Mouse (Mus musculus) macrophage (primary cell): ENCODE data around the gene Hnrnpdl. TPM values are rescaled to one million over a fixed set of nuclear protein-coding genes. Genes with fewer than 3 reads are reported as not detected.
A peak's percentile ranks its signal among the peaks of the same experiment; 100 is the strongest.

Experiments
- H3K27ac ChIP-seq: fragments of 350-480 bp; formaldehyde crosslinking; 2 replicates; pipeline ENCODE4 v1.9.0; 2021
- H3K36me3 ChIP-seq: fragments of 350-480 bp; formaldehyde crosslinking; 2 replicates; pipeline ENCODE4 v1.9.0; 2021; ENCODE audit errors: inconsistent target
- H3K4me3 ChIP-seq: fragments of 350-480 bp; formaldehyde crosslinking; 2 replicates; pipeline ENCODE4 v1.9.0; 2021; ENCODE audit errors: inconsistent target
- H3K79me2 ChIP-seq: fragments of 350-480 bp; formaldehyde crosslinking; 2 replicates; pipeline ENCODE4 v1.9.0; 2021; ENCODE audit errors: inconsistent target
- WGBS: methylation state at CpG from one replicate; pipeline ENCODE4 v1.1.7; 2026; ENCODE audit warnings: inconsistent platforms; ENCODE audit not compliant: missing documents; 5-methylcytosine and 5-hydroxymethylcytosine counted together
- polyA plus RNA-seq: library from polyadenylated mRNA; stranded (reverse); fragments of 250-400 nt; gene quantifications from 3 replicates; pipeline ENCODE4 v1.2.4, GENCODE M21; 2018; ENCODE audit warnings: inconsistent platforms

Gene Hnrnpdl
- polyA plus RNA-seq, 1 experiment from 2014 or later = 143 TPM

GRCm38 (mm10) chr5:100040281-100040784 is 869 bp upstream of the Hnrnpdl start:
- peaks cover 86% of the 10 kb centered on the region for H3K79me2 ChIP-seq
- peaks cover 12% of the 10 kb centered on the region for H3K36me3 ChIP-seq
- 2% methylated on average over 19 of the region's 19 CpGs for WGBS
- H3K4me3 ChIP-seq = peak overlapping the region; percentile 91
- H3K27ac ChIP-seq = peak overlapping the region; percentile 64

GRCm38 (mm10) chr5:100038714-100039601 is 506 bp downstream of the Hnrnpdl start:
- peak overlapping the region; percentile 79 for H3K4me3 ChIP-seq
- peaks cover 86% of the 10 kb centered on the region for H3K79me2 ChIP-seq
- H3K27ac ChIP-seq = peak overlapping the region; percentile 48
- peaks cover 26% of the 10 kb centered on the region for H3K36me3 ChIP-seq
- under 1% methylated on average over 110 of the region's 113 CpGs for WGBS

- H3K4me3 ChIP-seq = peak overlapping the region; percentile 79
- under 1% methylated on average over 37 of the region's 45 CpGs for WGBS
- H3K36me3 ChIP-seq = peaks cover 29% of the 10 kb centered on the region
- peaks cover 86% of the 10 kb centered on the region for H3K79me2 ChIP-seq
- peak overlapping the region; percentile 48 for H3K27ac ChIP-seq
Observed at GRCm38 (mm10) chr5:100037965-100038713, 1.3 kb downstream of the Hnrnpdl start.

GRCm38 (mm10) chr5:100036681-100037080 is 2.8 kb downstream of the Hnrnpdl start:
- Histone ChIP-seq H3K36me3 (peaks cover 29% of the 10 kb centered on the region), H3K4me3 (peak overlapping the region; percentile 79; the same call in 1 of the 2 replicates), H3K79me2 (peaks cover 86% of the 10 kb centered on the region), H3K27ac (no peak overlapping the region)
- 34% methylated on average over 7 of the region's 7 CpGs for WGBS

GRCm38 (mm10) chr5:100035950-100036349 is 3.5 kb downstream of the Hnrnpdl start:
- peaks cover 81% of the 10 kb centered on the region for H3K79me2 ChIP-seq
- WGBS = 79% methylated on average over 7 of the region's 7 CpGs
- peaks cover 29% of the 10 kb centered on the region for H3K36me3 ChIP-seq
- H3K27ac ChIP-seq = no peak overlapping the region
- H3K4me3 ChIP-seq = no peak overlapping the region

- Histone ChIP-seq H3K36me3 (peaks cover 29% of the 10 kb centered on the region), H3K27ac (no peak overlapping the region), H3K4me3 (no peak overlapping the region), H3K79me2 (peaks cover 62% of the 10 kb centered on the region)
- WGBS = 90% methylated on average over 3 of the region's 3 CpGs
Observed at GRCm38 (mm10) chr5:100032646-100033045, 6.8 kb downstream of the Hnrnpdl start.

- Histone ChIP-seq H3K36me3 (peaks cover 29% of the 10 kb centered on the region), H3K27ac (no peak overlapping the region)
- 93% methylated on average over 2 of the region's 2 CpGs for whole genome bisulfite sequencing
Observed at GRCm38 (mm10) chr5:100032107-100032506, 7.4 kb downstream of the Hnrnpdl start.

GRCm38 (mm10) chr5:100030069-100030468 is 9.4 kb downstream of the Hnrnpdl start:
- H3K4me3 ChIP-seq = no peak overlapping the region
- H3K36me3 ChIP-seq = peaks cover 14% of the 10 kb centered on the region
- H3K27ac ChIP-seq = no peak overlapping the region
- H3K79me2 ChIP-seq = peaks cover 36% of the 10 kb centered on the region
- 67% methylated on average over 6 of the region's 6 CpGs for WGBS

More at GRCm38 (mm10) chr5:100032107-100032506, 7.4 kb downstream of the Hnrnpdl start:
- no peak overlapping the region for H3K4me3 ChIP-seq
- H3K79me2 ChIP-seq = peaks cover 56% of the 10 kb centered on the region

GRCm38 (mm10) chr5:100024868-100025267 is 14.6 kb downstream of the Hnrnpdl start:
- Histone ChIP-seq H3K27ac (no peak overlapping the region), H3K79me2 (no peaks in the 10 kb centered on the region), H3K36me3 (no peaks in the 10 kb centered on the region), H3K4me3 (no peak overlapping the region)
- 29% methylated on average over 1 of the region's 1 CpGs for WGBS

- H3K79me2 ChIP-seq = no peaks in the 10 kb centered on the region
- no peak overlapping the region for H3K4me3 ChIP-seq
- 78% methylated on average over 5 of the region's 5 CpGs for WGBS
- H3K27ac ChIP-seq = no peak overlapping the region
- no peaks in the 10 kb centered on the region for H3K36me3 ChIP-seq
Observed at GRCm38 (mm10) chr5:100024403-100024802, 15.1 kb downstream of the Hnrnpdl start.

GRCm38 (mm10) chr5:100020089-100020488 is 19.4 kb downstream of the Hnrnpdl start:
- Histone ChIP-seq H3K27ac (no peak overlapping the region), H3K36me3 (no peaks in the 10 kb centered on the region)

GRCm38 (mm10) chr5:100012599-100012998 is 26.9 kb downstream of the Hnrnpdl start:
- no peaks in the 10 kb centered on the region for H3K36me3 ChIP-seq
- H3K27ac ChIP-seq = no peak overlapping the region
- H3K79me2 ChIP-seq = no peaks in the 10 kb centered on the region
- WGBS = 96% methylated on average over 9 of the region's 9 CpGs
- H3K4me3 ChIP-seq = no peak overlapping the region

More at GRCm38 (mm10) chr5:100020089-100020488, 19.4 kb downstream of the Hnrnpdl start:
- Histone ChIP-seq H3K79me2 (no peaks in the 10 kb centered on the region), H3K4me3 (no peak overlapping the region)

GRCm38 (mm10) chr5:100008485-100008884 is 31.0 kb downstream of the Hnrnpdl start:
- Histone ChIP-seq H3K79me2 (no peaks in the 10 kb centered on the region), H3K4me3 (no peak overlapping the region), H3K27ac (no peak overlapping the region), H3K36me3 (no peaks in the 10 kb centered on the region)
- WGBS = 72% methylated on average over 3 of the region's 3 CpGs

GRCm38 (mm10) chr5:100007040-100007375 is 32.5 kb downstream of the Hnrnpdl start:
- Histone ChIP-seq H3K4me3 (no peak overlapping the region), H3K36me3 (no peaks in the 10 kb centered on the region), H3K79me2 (no peaks in the 10 kb centered on the region), H3K27ac (no peak overlapping the region)
- WGBS = 90% methylated on average over 4 of the region's 4 CpGs
